Mouse (Mus musculus) heart, adult 2 months (tissue): ENCODE data around the gene Vmn1r6.

Experiments
- CTCF ChIP-seq: fragments of 200-600 bp; IDR thresholded peaks from 2 replicates; pipeline ENCODE4 v1.8.1; 2022; ENCODE audit warnings: antibody characterized with exemption, mild to moderate bottlenecking, moderate library complexity
- POLR2A ChIP-seq: fragments of 200-500 bp; IDR thresholded peaks from 2 replicates; pipeline ENCODE4 v1.6.1; 2011; ENCODE audit warnings: mild to moderate bottlenecking, low read depth, low read length, control low read depth; ENCODE audit not compliant: insufficient read depth

- no peak for TF ChIP-seq POLR2A
- no peak for TF ChIP-seq CTCF
Measured at GRCm38 (mm10) chr6:56996943-56997342, at the start of gene Vmn1r6.
